Mouse (Mus musculus) kidney, embryonic 15.5 days (tissue): ENCODE results near the gene Msrb2. TPM values are rescaled to one million over a fixed set of nuclear protein-coding genes. Genes with fewer than 3 reads are reported as not detected.

Experiments
- ATAC-seq: fragments of 200-750 bp; cut with Nextera tagmentation; replicated peaks from 2 replicates; pipeline ENCODE4 v1.8.0; 2017; ENCODE audit warnings: moderate TSS enrichment; ENCODE audit not compliant: low FRiP score
- H3K27ac ChIP-seq: fragments of 300-500 bp; sonication (generic); 2 replicates; pipeline ENCODE4 v1.5.1; 2015; ENCODE audit warnings: mild to moderate bottlenecking, inconsistent platforms
- H3K27me3 ChIP-seq: fragments of 300-500 bp; sonication (generic); 2 replicates; pipeline ENCODE4 v1.6.1; 2015; ENCODE audit warnings: inconsistent platforms
- H3K36me3 ChIP-seq: fragments of 300-500 bp; sonication (generic); 2 replicates; pipeline ENCODE4 v1.6.1; 2015; ENCODE audit warnings: inconsistent platforms
- H3K4me1 ChIP-seq: fragments of 300-500 bp; sonication (generic); 2 replicates; pipeline ENCODE4 v1.6.1; 2015; ENCODE audit warnings: inconsistent platforms
- H3K4me2 ChIP-seq: fragments of 300-500 bp; sonication (generic); 2 replicates; pipeline ENCODE4 v1.6.1; 2015; ENCODE audit warnings: moderate library complexity, mild to moderate bottlenecking, inconsistent platforms
- H3K4me3 ChIP-seq: fragments of 300-500 bp; sonication (generic); replicated peaks from 2 replicates; pipeline ENCODE4 v1.5.1; 2015; ENCODE audit warnings: mild to moderate bottlenecking, inconsistent platforms
- H3K9ac ChIP-seq: fragments of 300-500 bp; sonication (generic); 2 replicates; pipeline ENCODE4 v1.6.1; 2015; ENCODE audit warnings: mild to moderate bottlenecking, inconsistent platforms
- H3K9me3 ChIP-seq: fragments of 300-500 bp; sonication (generic); replicated peaks from 2 replicates; pipeline ENCODE4 v1.6.1; 2016; ENCODE audit warnings: inconsistent platforms
- WGBS: fragments of 180-500 bp; shearing (Covaris S2); methylation state at CpG from one replicate; pipeline ENCODE4 v1.1.7; 2015; ENCODE audit warnings: mixed read lengths; 5-methylcytosine and 5-hydroxymethylcytosine counted together
- polyA plus RNA-seq: library from polyadenylated mRNA; unstranded; fragments of >200 nt; fragmentation: Nextera tagmentation; extraction: Ambion mirVana; gene quantifications from 2 replicates; pipeline ENCODE4 v1.2.1, GENCODE M21; 2015

Msrb2 gene
- polyA plus RNA-seq, 1 experiment from 2014 or later: 34.2 TPM

- H3K9ac ChIP-seq: no peak overlapping the region
- H3K4me3 ChIP-seq: peak overlapping the region; percentile 16
- H3K4me2 ChIP-seq: peak overlapping the region; percentile 43
- peaks cover 93% of the 10 kb centered on the region for H3K27me3 ChIP-seq
- H3K36me3 ChIP-seq: no peaks in the 10 kb centered on the region
- WGBS: under 1% methylated on average over 33 of the region's 33 CpGs
- H3K9me3 ChIP-seq: no peaks in the 10 kb centered on the region
- no peak overlapping the region for H3K27ac ChIP-seq
- no peak; the same call in 1 of the 2 replicates for ATAC-seq
- H3K4me1 ChIP-seq: peaks cover 16% of the 10 kb centered on the region
Observed at GRCm38 (mm10) chr2:19430746-19431145, 59.5 kb downstream of the Msrb2 start.

GRCm38 (mm10) chr2:19431186-19431585 is 59.9 kb downstream of the Msrb2 start:
- ATAC-seq: no peak
- Histone ChIP-seq H3K9me3 (no peaks in the 10 kb centered on the region), H3K36me3 (no peaks in the 10 kb centered on the region), H3K9ac (no peak overlapping the region), H3K4me3 (peak overlapping the region; percentile 16), H3K27ac (no peak overlapping the region), H3K4me2 (peak overlapping the region; percentile 43), H3K27me3 (peaks cover 94% of the 10 kb centered on the region), H3K4me1 (peaks cover 16% of the 10 kb centered on the region)
- WGBS: under 1% methylated on average over 18 of the region's 18 CpGs

- Histone ChIP-seq H3K27me3 (peaks cover 89% of the 10 kb centered on the region), H3K36me3 (no peaks in the 10 kb centered on the region), H3K9ac (no peak overlapping the region), H3K4me2 (no peak overlapping the region), H3K4me3 (no peak overlapping the region), H3K4me1 (peaks cover 16% of the 10 kb centered on the region), H3K9me3 (no peaks in the 10 kb centered on the region), H3K27ac (no peak overlapping the region)
- ATAC-seq: no peak
- WGBS: 2% methylated on average over 41 of the region's 41 CpGs
Observed at GRCm38 (mm10) chr2:19431614-19432323, 60.5 kb downstream of the Msrb2 start.

- Histone ChIP-seq H3K27ac (no peak overlapping the region), H3K4me3 (no peak overlapping the region), H3K27me3 (peaks cover 92% of the 10 kb centered on the region), H3K36me3 (no peaks in the 10 kb centered on the region), H3K4me1 (peaks cover 24% of the 10 kb centered on the region), H3K9ac (no peak overlapping the region), H3K9me3 (no peaks in the 10 kb centered on the region), H3K4me2 (no peak overlapping the region)
- whole genome bisulfite sequencing: 2% methylated on average over 9 of the region's 9 CpGs
- ATAC-seq: no peak
Observed at GRCm38 (mm10) chr2:19444346-19444745, 73.1 kb downstream of the Msrb2 start.

Other genes starting within 250 kb of the Msrb2 start
- gene Armc3, start 172.1 kb upstream of the Msrb2 start, polyA plus RNA-seq: 0.12 and 0.14 TPM in 2 replicates
- 0.13 TPM in 1 of 2 replicates, not detected in the other for gene Ptf1a, start 74.2 kb downstream of the Msrb2 start, polyA plus RNA-seq
- not detected in 2 replicates for gene 4921504E06Rik, start 182.5 kb downstream of the Msrb2 start, polyA plus RNA-seq